Mouse (Mus musculus): ENCODE measurements around the gene Npsr1. TPM values are rescaled to one million over a fixed set of nuclear protein-coding genes. Genes with fewer than 3 reads are reported as not detected.

Gene Npsr1
- polyA plus RNA-seq, 1 experiment from 2014 or later = not detected

GRCm38 (mm10) chr9:24315835-24316234 is 218.0 kb downstream of the Npsr1 start:
- Histone ChIP-seq H3K4me3 (no peak overlapping the region), H3K4me2 (no peak overlapping the region), H3K9me3 (no peaks in the 10 kb centered on the region), H3K27me3 (no peaks in the 10 kb centered on the region), H3K4me1 (no peaks in the 10 kb centered on the region), H3K9ac (no peak overlapping the region), H3K36me3 (no peaks in the 10 kb centered on the region), H3K27ac (no peak overlapping the region)
- WGBS = 94% methylated on average over 2 of the region's 2 CpGs
- ATAC-seq (ENCODE audit: borderline replicate concordance, extremely low read depth, low FRiP score, low TSS enrichment) = no peak

DNA sequence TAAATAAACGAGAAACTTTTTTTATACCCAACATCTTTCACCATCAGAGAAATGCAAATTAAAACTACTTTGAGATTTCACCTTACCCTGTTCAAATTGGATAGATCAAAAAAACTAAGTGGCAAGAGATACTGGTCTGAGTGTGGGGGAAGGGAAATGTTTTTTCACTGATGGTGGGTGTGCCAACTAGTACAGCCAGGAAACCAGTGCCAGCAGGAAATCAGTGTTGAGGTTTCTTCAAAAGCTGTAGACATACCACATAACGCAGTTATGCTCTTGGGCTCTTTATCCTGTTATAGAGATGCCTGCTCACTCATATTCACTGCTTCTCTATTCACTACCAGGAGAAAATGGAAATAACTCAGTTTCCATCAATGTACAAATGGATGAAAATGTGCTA is 233.9 kb downstream of the Npsr1 start:
- no peaks in the 10 kb centered on the region for H3K4me1 ChIP-seq
- no peak overlapping the region for H3K4me2 ChIP-seq
- no peaks in the 10 kb centered on the region for H3K9me3 ChIP-seq
- no peak overlapping the region for H3K9ac ChIP-seq
- no peak overlapping the region for H3K27ac ChIP-seq
- no peaks in the 10 kb centered on the region for H3K27me3 ChIP-seq
- H3K4me3 ChIP-seq = no peak overlapping the region
- WGBS = 70% methylated on average over 2 of the region's 2 CpGs
- H3K36me3 ChIP-seq = no peaks in the 10 kb centered on the region
- no peak for ATAC-seq (ENCODE audit: borderline replicate concordance, extremely low read depth, low FRiP score, low TSS enrichment)

GRCm38 (mm10) chr9:24341321-24341720 is 243.5 kb downstream of the Npsr1 start:
- H3K4me3 ChIP-seq = no peak overlapping the region
- H3K4me1 ChIP-seq = no peaks in the 10 kb centered on the region
- WGBS = 54% methylated on average over 3 of the region's 3 CpGs
- H3K27me3 ChIP-seq = no peaks in the 10 kb centered on the region
- H3K4me2 ChIP-seq = no peak overlapping the region
- ATAC-seq (ENCODE audit: borderline replicate concordance, extremely low read depth, low FRiP score, low TSS enrichment) = no peak
- H3K36me3 ChIP-seq = no peaks in the 10 kb centered on the region
- H3K9me3 ChIP-seq = no peaks in the 10 kb centered on the region
- H3K27ac ChIP-seq = no peak overlapping the region
- no peak overlapping the region for H3K9ac ChIP-seq

DNA sequence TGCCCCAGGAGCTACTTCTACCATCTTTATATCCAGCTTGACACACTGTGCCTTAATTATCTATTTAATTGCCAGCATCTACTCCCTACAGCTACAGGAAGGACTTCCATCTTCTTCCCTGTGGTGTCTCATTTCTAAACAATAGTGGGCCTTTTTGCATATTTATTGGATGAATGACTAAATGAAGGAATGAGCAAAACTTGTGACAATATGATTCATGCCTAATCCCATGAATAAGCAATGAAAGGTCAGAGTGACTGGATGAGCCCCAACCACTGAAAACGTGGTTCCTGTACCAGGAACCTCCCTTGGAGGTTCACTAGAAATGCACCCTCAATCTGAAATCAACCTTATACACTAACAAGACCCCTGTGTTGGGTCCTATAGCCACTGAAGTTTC is 249.2 kb downstream of the Npsr1 start:
- Histone ChIP-seq H3K9me3 (no peaks in the 10 kb centered on the region), H3K9ac (no peak overlapping the region), H3K4me3 (no peak overlapping the region), H3K4me2 (no peak overlapping the region), H3K36me3 (no peaks in the 10 kb centered on the region), H3K27me3 (no peaks in the 10 kb centered on the region), H3K27ac (no peak overlapping the region), H3K4me1 (no peaks in the 10 kb centered on the region)
- no peak for ATAC-seq (ENCODE audit: borderline replicate concordance, extremely low read depth, low FRiP score, low TSS enrichment)
- 25% methylated on average over 1 of the region's 1 CpGs for WGBS

DNA sequence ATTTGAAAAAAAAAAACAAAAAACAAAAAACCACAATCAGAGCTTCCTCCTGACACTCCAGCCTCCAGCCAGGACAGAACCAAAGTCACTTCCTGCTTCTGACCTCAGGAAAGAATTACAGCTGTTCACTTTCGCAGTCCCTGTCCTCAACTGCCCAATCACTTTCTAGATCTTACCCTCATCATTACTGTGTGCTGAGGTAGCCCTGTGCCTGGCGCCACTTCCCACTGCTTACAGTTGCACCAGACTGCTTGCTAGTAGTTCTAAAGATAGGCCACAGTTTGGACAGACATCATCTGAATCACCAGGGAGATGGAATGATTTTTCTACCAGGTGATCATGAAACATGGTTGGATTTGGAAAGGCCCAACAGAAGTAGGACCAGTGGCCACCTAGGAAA is 251.7 kb downstream of the Npsr1 start:
- Histone ChIP-seq H3K9ac (no peak overlapping the region), H3K27me3 (no peaks in the 10 kb centered on the region), H3K4me2 (no peak overlapping the region), H3K27ac (no peak overlapping the region), H3K36me3 (no peaks in the 10 kb centered on the region), H3K9me3 (no peaks in the 10 kb centered on the region), H3K4me1 (no peaks in the 10 kb centered on the region), H3K4me3 (no peak overlapping the region)
- ATAC-seq (ENCODE audit: borderline replicate concordance, extremely low read depth, low FRiP score, low TSS enrichment) = no peak
- WGBS = 90% methylated on average over 2 of the region's 2 CpGs

- Histone ChIP-seq H3K27me3 (no peaks in the 10 kb centered on the region), H3K9ac (no peak overlapping the region), H3K9me3 (no peaks in the 10 kb centered on the region), H3K36me3 (no peaks in the 10 kb centered on the region), H3K4me3 (no peak overlapping the region), H3K4me2 (no peak overlapping the region), H3K27ac (no peak overlapping the region), H3K4me1 (no peaks in the 10 kb centered on the region)
- no peak; the same call in 1 of the 2 replicates for ATAC-seq (ENCODE audit: borderline replicate concordance, extremely low read depth, low FRiP score, low TSS enrichment)
- WGBS = 80% methylated on average over 3 of the region's 3 CpGs
These were observed 253.6 kb downstream of the Npsr1 start for GRCm38 (mm10) chr9:24351402-24351801.
